Comparison of ENCODE assay signal across 8 mouse cellular contexts in genomic region chr5:92808503-92809415, GRCm38 (mm10).
DNase-seq lines count a peak whose midpoint lies in the region; ATAC-seq lines count a peak whose summit lies in the region.

No protein-coding gene starts in this region.

- peaks cover 21% of the 10 kb centered on the region for H3K4me1 ChIP-seq in forebrain, embryonic 16.5 days (replicated peaks; ENCODE audit: control insufficient read depth, insufficient read depth, low read length)
- peaks cover 14% of the 10 kb centered on the region for H3K4me1 ChIP-seq in stomach, embryonic 15.5 days

- peak overlapping the region; percentile 54 for H3K4me2 ChIP-seq in forebrain, embryonic 16.5 days (ENCODE audit: low read length)
- peak overlapping the region; percentile 47 for H3K4me2 ChIP-seq in stomach, embryonic 15.5 days

- peak overlapping the region; percentile 32 for H3K4me3 ChIP-seq in forebrain, embryonic 16.5 days (replicated peaks; ENCODE audit: low read length)
- peak overlapping the region; percentile 20 for H3K4me3 ChIP-seq in stomach, embryonic 15.5 days (replicated peaks)

- peak overlapping the region; percentile 47 for H3K9ac ChIP-seq in forebrain, embryonic 16.5 days (replicated peaks; ENCODE audit: low read depth, low read length)
- no peak overlapping the region for H3K9ac ChIP-seq in stomach, embryonic 15.5 days

- peak; percentile 6 for DNase-seq in right cerebral cortex, postnatal 14 days
- no peak for DNase-seq in right cerebral cortex, adult 2 months (ENCODE audit: low spot score in 2 of 2)
- peak; percentile 83 for DNase-seq in heart, postnatal 4 days
- DNase-seq in kidney, postnatal 4 days = peak; percentile 81 to 89
- no peak for DNase-seq in layer of hippocampus, postnatal 25 days (ENCODE audit: extremely low spot score in 1 of 2, low spot score in 1 of 2)

- H3K9me3 ChIP-seq in forebrain, embryonic 16.5 days (ENCODE audit: control insufficient read depth, low read length) = no peaks in the 10 kb centered on the region
- H3K9me3 ChIP-seq in stomach, embryonic 15.5 days = no peaks in the 10 kb centered on the region

- no peak overlapping the region for H3K27ac ChIP-seq in forebrain, embryonic 16.5 days (ENCODE audit: low read length)
- peak overlapping the region; percentile 41 for H3K27ac ChIP-seq in stomach, embryonic 15.5 days

- peak; percentile 65 for ATAC-seq in forebrain, embryonic 16.5 days
- ATAC-seq in megakaryocyte progenitor cell, adult 5-6 weeks (replicated peaks; ENCODE audit: poor library complexity) = peak; percentile 54
- peak; percentile 94 for ATAC-seq in stomach, embryonic 15.5 days (ENCODE audit: insufficient read depth, low FRiP score, low read depth)

- H3K27me3 ChIP-seq in forebrain, embryonic 16.5 days (replicated peaks; ENCODE audit: control insufficient read depth, insufficient read depth, low read length) = no peaks in the 10 kb centered on the region
- H3K27me3 ChIP-seq in stomach, embryonic 15.5 days (replicated peaks) = no peaks in the 10 kb centered on the region

- H3K36me3 ChIP-seq in forebrain, embryonic 16.5 days (ENCODE audit: control insufficient read depth, insufficient read depth) = no peaks in the 10 kb centered on the region
- no peaks in the 10 kb centered on the region for H3K36me3 ChIP-seq in stomach, embryonic 15.5 days

- 5% methylated on average over 28 of the region's 28 CpGs for WGBS in forebrain, embryonic 16.5 days
- 10% methylated on average over 28 of the region's 28 CpGs for WGBS in stomach, embryonic 15.5 days

Comparison
In these comparisons a context has a peak if more than half of its experiments do, and no peak if none do; other contexts are left out.
1. DNase-seq: peak in right cerebral cortex, postnatal 14 days (single experiment), heart, postnatal 4 days (single experiment) and kidney, postnatal 4 days (2 of 2); none in right cerebral cortex, adult 2 months (0 of 2) and layer of hippocampus, postnatal 25 days (0 of 2).
2. Peak in every context shown above with its lines, with median percentiles within 50 percentile points of each other: ATAC-seq.